Mouse (Mus musculus): ENCODE measurements around the gene Upk3b. TPM values are rescaled to one million over a fixed set of nuclear protein-coding genes. Genes with fewer than 3 reads are reported as not detected.
"Not testable (repeated sequence)": the region's sequence is repeated elsewhere in the genome, so short reads cannot be mapped to it uniquely, and the experiment has no call there.

Upk3b gene
- polyA plus RNA-seq, 3 experiments from 2014 or later, result 0.16 TPM; not detected in 2

- ATAC-seq, result no peak
These were observed 3.0 kb upstream of the Upk3b start for GRCm38 (mm10) chr5:136035285-136035684.

GRCm38 (mm10) chr5:136036667-136037066 is 1.6 kb upstream of the Upk3b start:
- no peak for ATAC-seq

GRCm38 (mm10) chr5:136040210-136040609 is 1.9 kb downstream of the Upk3b start:
- no peak for ATAC-seq

GRCm38 (mm10) chr5:136041260-136041659 is 3.0 kb downstream of the Upk3b start:
- ATAC-seq, result no peak

- no peak for ATAC-seq
These were observed 3.4 kb downstream of the Upk3b start for GRCm38 (mm10) chr5:136041666-136042065.

GRCm38 (mm10) chr5:136044865-136045264 is 6.6 kb downstream of the Upk3b start:
- no peak for ATAC-seq

- no peak for ATAC-seq
These were observed 7.1 kb downstream of the Upk3b start for GRCm38 (mm10) chr5:136045408-136045807.

GRCm38 (mm10) chr5:136045987-136046386 is 7.7 kb downstream of the Upk3b start:
- ATAC-seq, result peak; percentile 50

GRCm38 (mm10) chr5:136048541-136048940 is 10.2 kb downstream of the Upk3b start:
- ATAC-seq, result not testable (repeated sequence)

- ATAC-seq, result no peak
These were observed 11.6 kb downstream of the Upk3b start for GRCm38 (mm10) chr5:136049926-136050325.

GRCm38 (mm10) chr5:136051231-136052085 is 13.2 kb downstream of the Upk3b start:
- ATAC-seq, result no peak

- no peak for ATAC-seq
These were observed 14.8 kb downstream of the Upk3b start for GRCm38 (mm10) chr5:136052861-136053655.

- ATAC-seq, result no peak
These were observed 16.2 kb downstream of the Upk3b start, which contains the start of gene Upk3bl for GRCm38 (mm10) chr5:136054301-136055077. TSS of gene Upk3bl (plus strand) at chr5:136054492.

GRCm38 (mm10) chr5:136056062-136056461 is 17.8 kb downstream of the Upk3b start:
- ATAC-seq, result no peak

- ATAC-seq, result no peak
These were observed 18.8 kb downstream of the Upk3b start for GRCm38 (mm10) chr5:136057085-136057484.

- ATAC-seq, result no peak
These were observed 23.3 kb downstream of the Upk3b start for GRCm38 (mm10) chr5:136061567-136061966.

GRCm38 (mm10) chr5:136063920-136064319 is 25.6 kb downstream of the Upk3b start:
- no peak for ATAC-seq

- not testable (repeated sequence) for ATAC-seq
These were observed 28.3 kb downstream of the Upk3b start for GRCm38 (mm10) chr5:136066404-136067148.

GRCm38 (mm10) chr5:136069411-136069810 is 31.1 kb downstream of the Upk3b start:
- no peak for ATAC-seq

GRCm38 (mm10) chr5:136073051-136073450 is 34.8 kb downstream of the Upk3b start:
- no peak for ATAC-seq

GRCm38 (mm10) chr5:136073526-136073925 is 35.2 kb downstream of the Upk3b start:
- no peak for ATAC-seq

- ATAC-seq, result no peak
These were observed 36.8 kb downstream of the Upk3b start for GRCm38 (mm10) chr5:136075076-136075475.

Measured in inflammation-experienced regulatory T-cells, adult 6 months (primary cell).